Mouse (Mus musculus): ENCODE measurements around the gene Errfi1. TPM values are rescaled to one million over a fixed set of nuclear protein-coding genes. Genes with fewer than 3 reads are reported as not detected.

The Errfi1 gene
- polyA plus RNA-seq, 1 experiment from 2014 or later: 27.2 TPM

DNA sequence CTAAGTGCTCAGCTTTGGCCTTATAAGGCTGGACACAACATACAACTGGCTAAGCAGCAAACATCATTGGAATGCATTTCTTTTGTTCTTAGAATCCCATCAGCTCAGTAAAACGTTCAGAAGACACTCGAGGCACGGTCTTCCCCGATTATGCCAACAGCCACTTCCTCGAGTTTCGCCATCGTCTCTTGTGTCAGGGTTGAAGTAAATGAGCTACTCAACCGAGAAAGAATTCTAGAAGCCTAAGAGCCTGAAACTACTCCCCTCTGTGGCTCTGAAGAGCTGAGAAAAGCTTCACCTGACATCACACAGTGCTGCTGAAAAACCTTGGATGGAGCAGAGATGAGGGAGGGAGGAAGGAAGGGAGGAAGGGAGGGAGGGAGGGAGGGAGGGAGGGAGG lies 32.3 kb upstream of the Errfi1 start:
- Histone ChIP-seq H3K9ac (ENCODE audit: low read depth, low read length) (no peak overlapping the region), H3K4me1 (ENCODE audit: control insufficient read depth, insufficient read depth, low read depth, low read length) (no peaks in the 10 kb centered on the region), H3K9me3 (ENCODE audit: control insufficient read depth, low read length) (no peaks in the 10 kb centered on the region), H3K27me3 (replicated peaks; ENCODE audit: control insufficient read depth, insufficient read depth, low read length) (no peaks in the 10 kb centered on the region), H3K36me3 (ENCODE audit: control insufficient read depth, insufficient read depth, low read length) (no peaks in the 10 kb centered on the region), H3K4me3 (ENCODE audit: low read length) (no peak overlapping the region), H3K27ac (ENCODE audit: low read depth, low read length) (no peak overlapping the region), H3K4me2 (ENCODE audit: low read length) (no peak overlapping the region)
- 63% methylated on average over 8 of the region's 8 CpGs for WGBS
- no peak for ATAC-seq

GRCm38 (mm10) chr4:150822624-150823023 lies 31.1 kb upstream of the Errfi1 start:
- Histone ChIP-seq H3K9me3 (ENCODE audit: control insufficient read depth, low read length) (no peaks in the 10 kb centered on the region), H3K9ac (ENCODE audit: low read depth, low read length) (no peak overlapping the region), H3K27ac (ENCODE audit: low read depth, low read length) (no peak overlapping the region), H3K36me3 (ENCODE audit: control insufficient read depth, insufficient read depth, low read length) (no peaks in the 10 kb centered on the region), H3K4me2 (ENCODE audit: low read length) (no peak overlapping the region), H3K4me3 (ENCODE audit: low read length) (no peak overlapping the region), H3K27me3 (replicated peaks; ENCODE audit: control insufficient read depth, insufficient read depth, low read length) (no peaks in the 10 kb centered on the region), H3K4me1 (ENCODE audit: control insufficient read depth, insufficient read depth, low read depth, low read length) (no peaks in the 10 kb centered on the region)
- ATAC-seq: no peak
- 90% methylated on average over 9 of the region's 9 CpGs for WGBS

GRCm38 (mm10) chr4:150823614-150824480 lies 29.9 kb upstream of the Errfi1 start:
- 42% methylated on average over 24 of the region's 24 CpGs for WGBS
- Histone ChIP-seq H3K9ac (ENCODE audit: low read depth, low read length) (no peak overlapping the region), H3K27ac (ENCODE audit: low read depth, low read length) (no peak overlapping the region), H3K36me3 (ENCODE audit: control insufficient read depth, insufficient read depth, low read length) (no peaks in the 10 kb centered on the region), H3K4me1 (ENCODE audit: control insufficient read depth, insufficient read depth, low read depth, low read length) (no peaks in the 10 kb centered on the region), H3K4me3 (ENCODE audit: low read length) (no peak overlapping the region), H3K9me3 (ENCODE audit: control insufficient read depth, low read length) (no peaks in the 10 kb centered on the region), H3K4me2 (ENCODE audit: low read length) (no peak overlapping the region), H3K27me3 (replicated peaks; ENCODE audit: control insufficient read depth, insufficient read depth, low read length) (no peaks in the 10 kb centered on the region)
- no peak for ATAC-seq

DNA sequence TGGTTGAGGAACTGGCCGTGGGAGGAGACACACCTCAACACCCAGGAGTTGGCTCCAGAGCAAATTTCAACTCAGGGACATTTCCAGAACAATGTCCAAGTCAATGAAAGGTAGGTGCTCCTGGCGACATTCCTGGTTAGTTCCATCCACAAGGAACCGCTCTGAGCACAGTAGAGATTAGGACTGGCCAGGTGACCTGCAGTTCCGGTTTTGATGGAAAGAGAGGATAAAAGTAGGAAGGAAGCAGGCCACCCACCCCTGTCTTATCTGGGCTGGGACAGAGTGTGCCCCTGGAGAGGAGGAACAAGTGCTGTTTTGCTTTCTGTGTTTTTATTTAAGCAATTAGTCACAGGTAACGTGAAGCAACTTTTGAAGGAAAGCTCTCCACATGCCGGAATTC lies 28.8 kb upstream of the Errfi1 start:
- ATAC-seq: no peak

DNA sequence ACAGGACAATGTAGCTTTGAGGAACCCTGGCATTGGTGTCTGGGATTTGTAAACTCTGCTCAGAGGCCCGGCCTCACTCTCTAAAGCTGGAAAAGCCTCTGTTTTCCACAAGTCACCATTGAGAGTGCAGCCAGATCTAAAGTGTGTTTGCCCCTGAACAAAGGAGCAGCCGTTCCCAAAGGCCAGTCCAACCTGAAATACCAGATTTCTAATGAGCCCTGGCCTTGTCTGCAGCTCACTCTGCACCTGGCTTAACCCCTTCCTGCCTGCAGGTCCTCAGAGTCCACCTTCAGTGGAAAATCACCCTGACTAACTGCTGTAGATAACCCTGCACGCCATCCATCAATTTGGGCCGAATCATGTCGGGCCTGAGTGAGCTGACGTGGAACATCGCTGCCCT lies 28.2 kb upstream of the Errfi1 start:
- no peaks in the 10 kb centered on the region for H3K27me3 ChIP-seq (replicated peaks; ENCODE audit: control insufficient read depth, insufficient read depth, low read length)
- H3K4me1 ChIP-seq (ENCODE audit: control insufficient read depth, insufficient read depth, low read depth, low read length): no peaks in the 10 kb centered on the region
- H3K4me3 ChIP-seq (ENCODE audit: low read length): no peak overlapping the region
- H3K4me2 ChIP-seq (ENCODE audit: low read length): no peak overlapping the region
- H3K36me3 ChIP-seq (ENCODE audit: control insufficient read depth, insufficient read depth, low read length): no peaks in the 10 kb centered on the region
- no peaks in the 10 kb centered on the region for H3K9me3 ChIP-seq (ENCODE audit: control insufficient read depth, low read length)
- 34% methylated on average over 7 of the region's 7 CpGs for WGBS
- no peak overlapping the region for H3K27ac ChIP-seq (ENCODE audit: low read depth, low read length)
- no peak for ATAC-seq
- H3K9ac ChIP-seq (ENCODE audit: low read depth, low read length): no peak overlapping the region

More for the DNA sequence above, 28.8 kb upstream of the Errfi1 start:
- Histone ChIP-seq H3K27ac (ENCODE audit: low read depth, low read length) (no peak overlapping the region), H3K36me3 (ENCODE audit: control insufficient read depth, insufficient read depth, low read length) (no peaks in the 10 kb centered on the region), H3K9me3 (ENCODE audit: control insufficient read depth, low read length) (no peaks in the 10 kb centered on the region), H3K27me3 (replicated peaks; ENCODE audit: control insufficient read depth, insufficient read depth, low read length) (no peaks in the 10 kb centered on the region), H3K9ac (ENCODE audit: low read depth, low read length) (no peak overlapping the region), H3K4me1 (ENCODE audit: control insufficient read depth, insufficient read depth, low read depth, low read length) (no peaks in the 10 kb centered on the region), H3K4me3 (ENCODE audit: low read length) (no peak overlapping the region), H3K4me2 (ENCODE audit: low read length) (no peak overlapping the region)
- 76% methylated on average over 6 of the region's 6 CpGs for WGBS

- no peak overlapping the region for H3K9ac ChIP-seq (ENCODE audit: low read depth, low read length)
- no peak overlapping the region for H3K4me2 ChIP-seq (ENCODE audit: low read length)
- H3K4me1 ChIP-seq (ENCODE audit: control insufficient read depth, insufficient read depth, low read depth, low read length): no peaks in the 10 kb centered on the region
- H3K4me3 ChIP-seq (ENCODE audit: low read length): no peak overlapping the region
- 81% methylated on average over 3 of the region's 3 CpGs for WGBS
- ATAC-seq: no peak
- H3K27me3 ChIP-seq (replicated peaks; ENCODE audit: control insufficient read depth, insufficient read depth, low read length): no peaks in the 10 kb centered on the region
- no peak overlapping the region for H3K27ac ChIP-seq (ENCODE audit: low read depth, low read length)
- H3K9me3 ChIP-seq (ENCODE audit: control insufficient read depth, low read length): no peaks in the 10 kb centered on the region
- no peaks in the 10 kb centered on the region for H3K36me3 ChIP-seq (ENCODE audit: control insufficient read depth, insufficient read depth, low read length)
Observed at GRCm38 (mm10) chr4:150831321-150831720, 22.4 kb upstream of the Errfi1 start.

- Histone ChIP-seq H3K27me3 (replicated peaks; ENCODE audit: control insufficient read depth, insufficient read depth, low read length) (no peaks in the 10 kb centered on the region), H3K9ac (ENCODE audit: low read depth, low read length) (no peak overlapping the region), H3K27ac (ENCODE audit: low read depth, low read length) (no peak overlapping the region), H3K4me3 (ENCODE audit: low read length) (no peak overlapping the region), H3K36me3 (ENCODE audit: control insufficient read depth, insufficient read depth, low read length) (no peaks in the 10 kb centered on the region), H3K4me2 (ENCODE audit: low read length) (no peak overlapping the region), H3K4me1 (ENCODE audit: control insufficient read depth, insufficient read depth, low read depth, low read length) (no peaks in the 10 kb centered on the region), H3K9me3 (ENCODE audit: control insufficient read depth, low read length) (no peaks in the 10 kb centered on the region)
- no peak for ATAC-seq
- 87% methylated on average over 6 of the region's 6 CpGs for WGBS
Observed at GRCm38 (mm10) chr4:150831941-150832340, 21.8 kb upstream of the Errfi1 start.

DNA sequence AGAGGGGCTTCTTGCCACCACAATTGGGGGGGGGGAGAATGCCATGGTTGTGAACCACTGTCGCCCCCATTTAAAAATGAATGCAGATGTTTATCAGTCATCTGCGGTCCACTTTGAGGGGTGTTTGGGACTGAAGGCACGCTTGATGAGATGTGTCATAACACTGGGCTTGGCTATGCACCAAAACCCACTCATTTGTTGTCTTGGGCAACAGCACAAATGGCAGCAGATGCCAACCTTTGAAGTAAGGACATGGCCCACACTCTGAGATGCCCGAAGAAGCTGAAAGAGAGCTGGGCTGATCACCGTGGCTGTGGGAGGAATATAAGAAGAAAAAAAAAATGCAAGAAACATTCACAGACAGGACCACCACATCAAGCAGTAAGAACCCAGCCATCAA lies 18.6 kb upstream of the Errfi1 start:
- Histone ChIP-seq H3K4me3 (ENCODE audit: low read length) (no peak overlapping the region), H3K9ac (ENCODE audit: low read depth, low read length) (no peak overlapping the region), H3K4me2 (ENCODE audit: low read length) (no peak overlapping the region), H3K9me3 (ENCODE audit: control insufficient read depth, low read length) (no peaks in the 10 kb centered on the region), H3K4me1 (ENCODE audit: control insufficient read depth, insufficient read depth, low read depth, low read length) (no peaks in the 10 kb centered on the region), H3K27me3 (replicated peaks; ENCODE audit: control insufficient read depth, insufficient read depth, low read length) (no peaks in the 10 kb centered on the region), H3K27ac (ENCODE audit: low read depth, low read length) (no peak overlapping the region), H3K36me3 (ENCODE audit: control insufficient read depth, insufficient read depth, low read length) (no peaks in the 10 kb centered on the region)
- WGBS: 80% methylated on average over 5 of the region's 5 CpGs
- no peak for ATAC-seq

GRCm38 (mm10) chr4:150836258-150836657 lies 17.5 kb upstream of the Errfi1 start:
- Histone ChIP-seq H3K4me3 (ENCODE audit: low read length) (no peak overlapping the region), H3K27me3 (replicated peaks; ENCODE audit: control insufficient read depth, insufficient read depth, low read length) (no peaks in the 10 kb centered on the region), H3K9ac (ENCODE audit: low read depth, low read length) (no peak overlapping the region), H3K4me2 (ENCODE audit: low read length) (no peak overlapping the region), H3K36me3 (ENCODE audit: control insufficient read depth, insufficient read depth, low read length) (no peaks in the 10 kb centered on the region), H3K4me1 (ENCODE audit: control insufficient read depth, insufficient read depth, low read depth, low read length) (no peaks in the 10 kb centered on the region), H3K27ac (ENCODE audit: low read depth, low read length) (no peak overlapping the region), H3K9me3 (ENCODE audit: control insufficient read depth, low read length) (no peaks in the 10 kb centered on the region)
- no peak for ATAC-seq
- WGBS: 94% methylated on average over 13 of the region's 13 CpGs
